Mouse (Mus musculus) heart, embryonic 12.5 days (tissue): ENCODE results near the gene Uap1l1. TPM values are rescaled to one million over a fixed set of nuclear protein-coding genes. Genes with fewer than 3 reads are reported as not detected.
"Not testable (repeated sequence)": the region's sequence is repeated elsewhere in the genome, so short reads cannot be mapped to it uniquely, and the experiment has no call there.

Experiments
- ATAC-seq: fragments of 200-750 bp; cut with Nextera tagmentation; 2 replicates; pipeline ENCODE4 v1.8.0; 2017; ENCODE audit warnings: moderate TSS enrichment, moderate library complexity; ENCODE audit not compliant: insufficient number of reproducible peaks, low FRiP score
- H3K27ac ChIP-seq: fragments of 300-500 bp; sonication (generic); 2 replicates; pipeline ENCODE4 v1.5.1; 2016; ENCODE audit warnings: mild to moderate bottlenecking, moderate library complexity; ENCODE audit not compliant: poor library complexity, severe bottlenecking
- H3K27me3 ChIP-seq: fragments of 300-500 bp; sonication (generic); replicated peaks from 2 replicates; pipeline ENCODE4 v1.6.1; 2016; ENCODE audit warnings: mild to moderate bottlenecking, moderate library complexity
- H3K36me3 ChIP-seq: fragments of 300-500 bp; sonication (generic); 2 replicates; pipeline ENCODE4 v1.6.1; 2016; ENCODE audit warnings: mild to moderate bottlenecking, moderate library complexity
- H3K4me1 ChIP-seq: fragments of 300-500 bp; sonication (generic); replicated peaks from 2 replicates; pipeline ENCODE4 v1.6.1; 2016; ENCODE audit warnings: mild to moderate bottlenecking
- H3K4me2 ChIP-seq: fragments of 300-500 bp; sonication (generic); 2 replicates; pipeline ENCODE4 v1.6.1; 2016; ENCODE audit warnings: mild to moderate bottlenecking, moderate library complexity
- H3K4me3 ChIP-seq: fragments of 300-500 bp; sonication (generic); 2 replicates; pipeline ENCODE4 v1.5.1; 2016; ENCODE audit warnings: mild to moderate bottlenecking
- H3K9ac ChIP-seq: fragments of 300-500 bp; sonication (generic); 2 replicates; pipeline ENCODE4 v1.6.1; 2016; ENCODE audit warnings: mild to moderate bottlenecking, moderate library complexity
- H3K9me3 ChIP-seq: fragments of 300-500 bp; sonication (generic); replicated peaks from 2 replicates; pipeline ENCODE4 v1.6.1; 2016; ENCODE audit warnings: mild to moderate bottlenecking, moderate library complexity
- WGBS: fragments of 180-500 bp; shearing (Covaris S2); methylation state at CpG from one replicate; pipeline ENCODE4 v1.1.7; 2016; 5-methylcytosine and 5-hydroxymethylcytosine counted together
- polyA plus RNA-seq: library from polyadenylated mRNA; unstranded; fragments of >200 nt; fragmentation: Nextera tagmentation; extraction: Ambion mirVana; gene quantifications from 2 replicates; pipeline ENCODE4 v1.2.1, GENCODE M21; 2016

Uap1l1 gene
- polyA plus RNA-seq, result 10.7 and 11.2 TPM in 2 replicates

- WGBS, result under 1% methylated on average over 46 of the region's 54 CpGs
- peak; percentile 84 for ATAC-seq
Measured at GRCm38 (mm10) chr2:25365091-25365761, at the start of gene Uap1l1. TSS of gene Uap1l1 (minus strand) at chr2:25365682.

GRCm38 (mm10) chr2:25413436-25413835, 48.0 kb upstream of the Uap1l1 start:
- not testable (repeated sequence) for H3K4me1 ChIP-seq, H3K4me3 ChIP-seq, H3K9me3 ChIP-seq, H3K27ac ChIP-seq, H3K36me3 ChIP-seq, H3K4me2 ChIP-seq, H3K9ac ChIP-seq, ATAC-seq
- peaks cover 32% of the 10 kb centered on the region for H3K27me3 ChIP-seq

More at GRCm38 (mm10) chr2:25365091-25365761, at the start of gene Uap1l1:
- 0 out of 2 replicates have a peak, but pooled peaks cover 6% of the 10 kb centered on the region for H3K36me3 ChIP-seq
- H3K4me3 ChIP-seq, result peak within 1 kb of the TSS; percentile 67
- peaks cover 44% of the 10 kb centered on the region for H3K27me3 ChIP-seq
- H3K27ac ChIP-seq, result no peak within 1 kb of the TSS
- H3K9ac ChIP-seq, result peak within 1 kb of the TSS; percentile 77
- H3K9me3 ChIP-seq, result no peaks in the 10 kb centered on the region
- H3K4me2 ChIP-seq, result peak within 1 kb of the TSS; percentile 99
- H3K4me1 ChIP-seq, result peaks cover 4% of the 10 kb centered on the region; the same call in 1 of the 2 replicates

GRCm38 (mm10) chr2:25408908-25409307, 43.4 kb upstream of the Uap1l1 start:
- no peak for ATAC-seq
- Histone ChIP-seq H3K27me3 (peaks cover 52% of the 10 kb centered on the region), H3K4me2 (no peak overlapping the region), H3K4me1 (no peaks in the 10 kb centered on the region), H3K4me3 (no peak overlapping the region), H3K36me3 (no peaks in the 10 kb centered on the region), H3K27ac (no peak overlapping the region), H3K9ac (no peak overlapping the region), H3K9me3 (no peaks in the 10 kb centered on the region)
- 74% methylated on average over 10 of the region's 10 CpGs for WGBS

- peak overlapping the region; percentile 63 for H3K4me2 ChIP-seq
- peaks cover 6% of the 10 kb centered on the region; the same call in 1 of the 2 replicates for H3K4me1 ChIP-seq
- peak overlapping the region; percentile 50; the same call in 1 of the 2 replicates for H3K4me3 ChIP-seq
- WGBS, result 68% methylated on average over 4 of the region's 4 CpGs
- peaks cover 91% of the 10 kb centered on the region for H3K27me3 ChIP-seq
- no peaks in the 10 kb centered on the region for H3K36me3 ChIP-seq
- ATAC-seq, result no peak
- H3K9me3 ChIP-seq, result no peaks in the 10 kb centered on the region
- no peak overlapping the region for H3K27ac ChIP-seq
- 0 out of 2 replicates have a peak overlapping the region, but pooled peaks have one; percentile 62 for H3K9ac ChIP-seq
Measured at GRCm38 (mm10) chr2:25403994-25404393, 38.5 kb upstream of the Uap1l1 start.

GRCm38 (mm10) chr2:25402972-25403601, 37.6 kb upstream of the Uap1l1 start:
- H3K27ac ChIP-seq, result no peak overlapping the region
- peaks cover 6% of the 10 kb centered on the region; the same call in 1 of the 2 replicates for H3K4me1 ChIP-seq

DNA sequence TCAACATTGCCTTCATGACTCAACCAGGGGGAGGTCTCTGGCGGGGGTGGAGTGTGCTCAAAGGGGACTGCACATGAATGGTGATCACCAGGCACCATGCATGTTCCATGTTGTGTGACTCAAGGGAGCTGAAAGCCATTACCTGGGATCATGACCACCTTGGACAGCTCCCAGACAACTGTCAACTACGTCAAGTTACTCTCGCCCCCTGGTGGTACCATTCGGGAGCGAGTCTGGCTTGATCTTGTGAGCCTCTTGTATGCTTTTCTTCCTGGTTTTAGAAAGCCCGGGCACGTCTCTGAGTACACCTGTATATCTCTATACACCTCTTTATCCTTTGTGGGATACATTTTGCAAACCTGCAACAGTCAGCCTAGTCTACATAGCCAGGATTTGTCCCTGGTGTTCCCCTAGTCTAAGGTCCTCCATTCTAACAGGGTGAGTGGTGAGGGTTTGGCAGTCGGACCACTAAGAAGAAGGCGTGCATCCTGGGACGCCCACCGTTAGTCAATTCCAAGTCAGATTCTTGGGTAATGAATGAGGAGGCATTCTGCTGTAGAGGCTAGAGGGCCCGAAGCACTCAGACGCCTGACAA, 37.0 kb upstream of the Uap1l1 start:
- H3K4me3 ChIP-seq, result peak overlapping the region; percentile 50
- H3K4me2 ChIP-seq, result peak overlapping the region; percentile 63

More at GRCm38 (mm10) chr2:25402972-25403601, 37.6 kb upstream of the Uap1l1 start:
- Histone ChIP-seq H3K4me2 (peak overlapping the region; percentile 63), H3K36me3 (no peaks in the 10 kb centered on the region), H3K4me3 (peak overlapping the region; percentile 50), H3K27me3 (peaks cover 94% of the 10 kb centered on the region), H3K9me3 (no peaks in the 10 kb centered on the region), H3K9ac (peak overlapping the region; percentile 62)
- 2% methylated on average over 54 of the region's 54 CpGs for WGBS
- ATAC-seq, result peak; percentile 40

DNA sequence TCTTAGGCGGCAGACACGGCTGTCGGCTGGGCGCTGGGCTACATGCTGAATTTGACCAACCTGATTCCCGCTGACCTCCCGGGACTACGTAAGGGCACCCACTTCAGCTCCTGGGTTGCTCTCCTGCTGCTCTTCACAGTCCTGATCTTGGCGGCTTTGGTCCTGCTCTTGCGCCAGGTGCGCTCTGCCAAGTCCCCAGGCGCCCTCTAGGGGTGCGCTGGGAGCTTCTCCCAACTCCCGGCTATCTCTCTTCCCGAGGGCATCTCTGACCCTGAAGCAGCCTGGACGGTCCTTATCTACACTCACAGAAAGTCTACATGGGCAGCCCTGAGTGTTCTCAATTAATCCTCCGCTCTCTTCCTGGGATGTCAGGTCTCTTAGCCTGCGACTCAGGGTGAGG, 35.3 kb upstream of the Uap1l1 start:
- ATAC-seq, result no peak
- H3K4me1 ChIP-seq, result peaks cover 12% of the 10 kb centered on the region
- H3K27me3 ChIP-seq, result peaks cover 96% of the 10 kb centered on the region
- H3K27ac ChIP-seq, result no peak overlapping the region
- peak overlapping the region; percentile 9; the same call in 1 of the 2 replicates for H3K4me3 ChIP-seq
- H3K36me3 ChIP-seq, result no peaks in the 10 kb centered on the region
- 3% methylated on average over 17 of the region's 17 CpGs for WGBS
- no peaks in the 10 kb centered on the region for H3K9me3 ChIP-seq
- no peak overlapping the region for H3K9ac ChIP-seq
- peak overlapping the region; percentile 35; the same call in 1 of the 2 replicates for H3K4me2 ChIP-seq

More for the DNA sequence above, 37.0 kb upstream of the Uap1l1 start:
- Histone ChIP-seq H3K36me3 (no peaks in the 10 kb centered on the region), H3K27me3 (peaks cover 95% of the 10 kb centered on the region), H3K9ac (peak overlapping the region; percentile 62; the same call in 1 of the 2 replicates), H3K4me1 (peaks cover 6% of the 10 kb centered on the region; the same call in 1 of the 2 replicates), H3K9me3 (no peaks in the 10 kb centered on the region), H3K27ac (no peak overlapping the region)
- ATAC-seq, result peak; percentile 13; the same call in 1 of the 2 replicates
- WGBS, result under 1% methylated on average over 13 of the region's 13 CpGs

DNA sequence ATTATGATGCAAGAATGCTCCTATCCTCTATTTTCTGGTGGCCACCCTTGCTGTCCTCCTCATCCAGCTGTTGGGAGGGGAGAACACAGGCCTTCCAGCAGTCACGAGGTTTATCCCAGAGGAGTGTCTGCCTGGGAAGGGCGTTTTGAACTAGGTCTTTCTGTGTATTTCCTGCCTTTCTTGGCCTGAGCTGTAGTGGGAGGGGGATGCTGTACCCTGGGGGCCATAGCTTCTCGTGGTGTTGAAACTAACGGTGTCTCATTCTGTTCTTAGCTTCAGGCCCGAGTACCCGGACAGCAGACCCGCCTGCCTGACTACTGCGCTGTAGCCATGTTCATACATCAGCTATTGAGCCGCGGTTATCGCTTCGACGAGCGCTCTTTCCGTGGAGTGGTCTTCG, 34.8 kb upstream of the Uap1l1 start:
- ATAC-seq, result no peak
- no peaks in the 10 kb centered on the region for H3K36me3 ChIP-seq
- H3K4me1 ChIP-seq, result peaks cover 16% of the 10 kb centered on the region
- H3K9ac ChIP-seq, result no peak overlapping the region
- no peaks in the 10 kb centered on the region for H3K9me3 ChIP-seq
- peak overlapping the region; percentile 35; the same call in 1 of the 2 replicates for H3K4me2 ChIP-seq
- peaks cover 96% of the 10 kb centered on the region for H3K27me3 ChIP-seq
- 24% methylated on average over 16 of the region's 16 CpGs for WGBS
- H3K4me3 ChIP-seq, result peak overlapping the region; percentile 9; the same call in 1 of the 2 replicates
- H3K27ac ChIP-seq, result no peak overlapping the region

- no peak for ATAC-seq
- no peaks in the 10 kb centered on the region for H3K9me3 ChIP-seq
- no peak within 1 kb of the TSS for H3K9ac ChIP-seq
- H3K4me3 ChIP-seq, result no peak within 1 kb of the TSS
- no peak within 1 kb of the TSS for H3K4me2 ChIP-seq
- peaks cover 99% of the 10 kb centered on the region for H3K27me3 ChIP-seq
- peaks cover 29% of the 10 kb centered on the region for H3K4me1 ChIP-seq
- no peaks in the 10 kb centered on the region for H3K36me3 ChIP-seq
- H3K27ac ChIP-seq, result no peak within 1 kb of the TSS
- 49% methylated on average over 8 of the region's 8 CpGs for WGBS
Measured at GRCm38 (mm10) chr2:25399051-25399450, 33.6 kb upstream of the Uap1l1 start, which contains the start of gene Npdc1. TSS of gene Npdc1 (plus strand) at chr2:25399351.

DNA sequence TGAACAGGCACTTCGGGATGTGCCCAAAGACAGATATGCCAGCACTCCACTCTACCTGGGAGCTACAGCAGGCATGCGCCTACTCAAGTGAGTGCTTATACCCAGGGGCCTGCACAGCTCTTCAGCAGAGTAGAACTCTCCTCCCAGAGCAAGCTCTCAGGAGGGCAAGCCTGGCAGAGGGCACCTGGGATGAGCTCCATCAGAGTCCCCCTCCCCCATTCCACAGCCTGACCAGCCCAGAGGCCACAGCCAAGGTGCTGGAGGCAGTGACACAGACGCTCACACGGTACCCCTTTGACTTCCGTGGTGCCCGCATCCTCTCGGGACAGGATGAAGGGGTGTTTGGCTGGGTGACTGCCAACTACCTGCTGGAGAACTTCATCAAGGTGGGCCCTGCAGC, 32.6 kb upstream of the Uap1l1 start:
- Histone ChIP-seq H3K27ac (no peak overlapping the region), H3K4me3 (no peak overlapping the region), H3K9ac (no peak overlapping the region), H3K4me1 (peaks cover 29% of the 10 kb centered on the region), H3K9me3 (no peaks in the 10 kb centered on the region), H3K4me2 (no peak overlapping the region), H3K27me3 (peaks cover 97% of the 10 kb centered on the region), H3K36me3 (no peaks in the 10 kb centered on the region)
- WGBS, result 84% methylated on average over 7 of the region's 7 CpGs
- ATAC-seq, result no peak

DNA sequence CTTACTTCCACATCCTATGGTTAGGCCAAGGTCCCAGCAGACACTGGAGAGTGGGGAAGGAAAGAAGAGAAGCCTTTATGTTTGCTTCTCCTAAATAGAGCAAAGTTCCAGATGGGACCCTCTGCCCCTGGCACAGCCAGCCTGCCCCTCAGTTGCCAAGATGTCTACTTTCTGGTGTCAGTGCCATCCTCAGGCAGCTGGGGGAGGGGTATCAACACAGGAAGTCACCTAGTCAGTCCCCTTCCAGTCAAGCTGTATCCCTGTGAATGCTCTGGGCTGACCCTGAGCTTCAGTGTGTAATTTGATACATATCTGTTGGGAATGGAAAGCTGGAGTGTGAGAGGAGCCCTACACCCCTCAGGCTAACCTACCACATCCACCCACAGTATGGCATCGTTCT, 31.5 kb upstream of the Uap1l1 start:
- ATAC-seq, result no peak
- Histone ChIP-seq H3K27me3 (peaks cover 98% of the 10 kb centered on the region), H3K9ac (no peak overlapping the region), H3K36me3 (no peaks in the 10 kb centered on the region), H3K27ac (no peak overlapping the region), H3K4me3 (no peak overlapping the region), H3K4me2 (no peak overlapping the region), H3K4me1 (peaks cover 29% of the 10 kb centered on the region), H3K9me3 (no peaks in the 10 kb centered on the region)
- WGBS, result 48% methylated on average over 1 of the region's 1 CpGs
